Mouse (Mus musculus) forebrain, embryonic 16.5 days (tissue): Measurements from ENCODE around the gene Zmynd19. TPM values are rescaled to one million over a fixed set of nuclear protein-coding genes. Genes with fewer than 3 reads are reported as not detected.

Experiments used
- ATAC-seq: fragments of 200-750 bp; cut with Nextera tagmentation; 2 replicates; pipeline ENCODE4 v1.8.0; 2017; ENCODE audit warnings: mild to moderate bottlenecking, moderate library complexity
- H3K27ac ChIP-seq: fragments of 300-500 bp; sonication (generic); 2 replicates; pipeline ENCODE4 v1.5.1; 2014; ENCODE audit warnings: low read length, control low read depth
- H3K27me3 ChIP-seq: fragments of 300-500 bp; sonication (generic); replicated peaks from 2 replicates; pipeline ENCODE4 v1.6.1; 2014; ENCODE audit warnings: low read length; ENCODE audit not compliant: control insufficient read depth, insufficient read depth
- H3K36me3 ChIP-seq: fragments of 300-500 bp; sonication (generic); 2 replicates; pipeline ENCODE4 v1.6.1; 2014; ENCODE audit not compliant: control insufficient read depth, insufficient read depth
- H3K4me1 ChIP-seq: fragments of 300-500 bp; sonication (generic); replicated peaks from 2 replicates; pipeline ENCODE4 v1.6.1; 2014; ENCODE audit warnings: low read length; ENCODE audit not compliant: control insufficient read depth, insufficient read depth
- H3K4me2 ChIP-seq: fragments of 300-500 bp; sonication (generic); 2 replicates; pipeline ENCODE4 v1.6.1; 2014; ENCODE audit warnings: mild to moderate bottlenecking, low read length, control low read depth
- H3K4me3 ChIP-seq: fragments of 300-500 bp; sonication (generic); replicated peaks from 2 replicates; pipeline ENCODE4 v1.5.1; 2014; ENCODE audit warnings: mild to moderate bottlenecking, low read length, control low read depth
- H3K9ac ChIP-seq: fragments of 300-500 bp; sonication (generic); replicated peaks from 2 replicates; pipeline ENCODE4 v1.6.1; 2014; ENCODE audit warnings: low read depth, low read length, control low read depth
- H3K9me3 ChIP-seq: fragments of 300-500 bp; sonication (generic); 2 replicates; pipeline ENCODE4 v1.6.1; 2016; ENCODE audit warnings: low read length; ENCODE audit not compliant: control insufficient read depth
- WGBS: fragments of 180-500 bp; shearing (Covaris S2); extraction: QIAGEN DNeasy Blood & Tissue Kit; methylation state at CpG from one replicate; pipeline ENCODE4 v1.1.7; 2014; 5-methylcytosine and 5-hydroxymethylcytosine counted together
- polyA plus RNA-seq: library from polyadenylated mRNA; unstranded; fragments of >200 nt; fragmentation: Nextera tagmentation; extraction: Ambion mirVana; gene quantifications from 2 replicates; pipeline ENCODE4 v1.2.1, GENCODE M21; 2015

Gene Zmynd19
- polyA plus RNA-seq = 16.7 and 20.8 TPM in 2 replicates

GRCm38 (mm10) chr2:24949421-24950188, at the start of gene Zmynd19:
Gene Zmynd19, plus strand, starts transcription at chr2:24949792.
- under 1% methylated on average over 103 of the region's 108 CpGs for WGBS
- peak; percentile 98 for ATAC-seq
- H3K4me1 ChIP-seq = peaks cover 17% of the 10 kb centered on the region
- peaks cover 14% of the 10 kb centered on the region; the same call in 1 of the 2 replicates for H3K36me3 ChIP-seq
- no peaks in the 10 kb centered on the region for H3K27me3 ChIP-seq
- H3K4me2 ChIP-seq = peak within 1 kb of the TSS; percentile 98
- peak within 1 kb of the TSS; percentile 92 for H3K9ac ChIP-seq
- peak within 1 kb of the TSS; percentile 97 for H3K4me3 ChIP-seq
- H3K27ac ChIP-seq = peak within 1 kb of the TSS; percentile 73
- no peaks in the 10 kb centered on the region for H3K9me3 ChIP-seq

- H3K4me1 ChIP-seq = peaks cover 28% of the 10 kb centered on the region
- H3K4me2 ChIP-seq = no peak overlapping the region
- no peak overlapping the region for H3K4me3 ChIP-seq
- H3K27me3 ChIP-seq = no peaks in the 10 kb centered on the region
- no peak for ATAC-seq
- no peaks in the 10 kb centered on the region for H3K9me3 ChIP-seq
- 34% methylated on average over 5 of the region's 5 CpGs for WGBS
- H3K36me3 ChIP-seq = no peaks in the 10 kb centered on the region
- H3K9ac ChIP-seq = no peak overlapping the region
- no peak overlapping the region for H3K27ac ChIP-seq
Observed at GRCm38 (mm10) chr2:24901055-24901454, 48.5 kb upstream of the Zmynd19 start.

- Histone ChIP-seq H3K4me3 (no peak overlapping the region), H3K9ac (no peak overlapping the region), H3K27ac (no peak overlapping the region), H3K27me3 (no peaks in the 10 kb centered on the region), H3K36me3 (no peaks in the 10 kb centered on the region), H3K9me3 (no peaks in the 10 kb centered on the region), H3K4me2 (no peak overlapping the region), H3K4me1 (peaks cover 37% of the 10 kb centered on the region)
- ATAC-seq = no peak
- WGBS = 91% methylated on average over 6 of the region's 6 CpGs
Observed at GRCm38 (mm10) chr2:24902999-24903398, 46.6 kb upstream of the Zmynd19 start.

GRCm38 (mm10) chr2:24904823-24905652, 44.6 kb upstream of the Zmynd19 start:
- no peak overlapping the region for H3K9ac ChIP-seq

GRCm38 (mm10) chr2:24905653-24906155, 43.9 kb upstream of the Zmynd19 start:
- WGBS = 10% methylated on average over 2 of the region's 2 CpGs
- Histone ChIP-seq H3K9ac (no peak overlapping the region), H3K4me1 (peaks cover 37% of the 10 kb centered on the region), H3K27me3 (no peaks in the 10 kb centered on the region), H3K4me3 (no peak overlapping the region), H3K36me3 (no peaks in the 10 kb centered on the region), H3K27ac (peak overlapping the region; percentile 84), H3K9me3 (no peaks in the 10 kb centered on the region), H3K4me2 (no peak overlapping the region; the same call in 1 of the 2 replicates)
- peak; percentile 6; the same call in 1 of the 2 replicates for ATAC-seq

More at GRCm38 (mm10) chr2:24904823-24905652, 44.6 kb upstream of the Zmynd19 start:
- no peaks in the 10 kb centered on the region for H3K36me3 ChIP-seq
- no peaks in the 10 kb centered on the region for H3K27me3 ChIP-seq
- H3K27ac ChIP-seq = peak overlapping the region; percentile 84
- WGBS = 46% methylated on average over 11 of the region's 11 CpGs
- no peaks in the 10 kb centered on the region for H3K9me3 ChIP-seq
- no peak overlapping the region for H3K4me3 ChIP-seq
- peak; percentile 77 for ATAC-seq
- peaks cover 37% of the 10 kb centered on the region for H3K4me1 ChIP-seq
- peak overlapping the region; percentile 10; the same call in 1 of the 2 replicates for H3K4me2 ChIP-seq

GRCm38 (mm10) chr2:24910481-24910880, 39.1 kb upstream of the Zmynd19 start:
- Histone ChIP-seq H3K4me3 (no peak overlapping the region), H3K4me1 (peaks cover 15% of the 10 kb centered on the region), H3K9me3 (no peaks in the 10 kb centered on the region), H3K4me2 (no peak overlapping the region), H3K27ac (no peak overlapping the region), H3K36me3 (0 out of 2 replicates have a peak, but pooled peaks cover 3% of the 10 kb centered on the region), H3K9ac (no peak overlapping the region), H3K27me3 (no peaks in the 10 kb centered on the region)
- no peak for ATAC-seq
- WGBS = over 99% methylated on average over 4 of the region's 4 CpGs

- Histone ChIP-seq H3K9ac (no peak overlapping the region), H3K4me3 (no peak overlapping the region), H3K27ac (no peak overlapping the region), H3K27me3 (no peaks in the 10 kb centered on the region), H3K4me2 (no peak overlapping the region), H3K36me3 (0 out of 2 replicates have a peak, but pooled peaks cover 3% of the 10 kb centered on the region), H3K4me1 (peaks cover 2% of the 10 kb centered on the region), H3K9me3 (no peaks in the 10 kb centered on the region)
- ATAC-seq = no peak
- 94% methylated on average over 4 of the region's 4 CpGs for WGBS
Observed at GRCm38 (mm10) chr2:24912189-24912588, 37.4 kb upstream of the Zmynd19 start.

GRCm38 (mm10) chr2:24912589-24912988, 37.0 kb upstream of the Zmynd19 start:
- H3K27ac ChIP-seq = no peak overlapping the region
- no peak overlapping the region for H3K4me2 ChIP-seq
- no peak overlapping the region for H3K4me3 ChIP-seq
- no peak for ATAC-seq
- H3K4me1 ChIP-seq = peaks cover 6% of the 10 kb centered on the region
- no peak overlapping the region for H3K9ac ChIP-seq
- no peaks in the 10 kb centered on the region for H3K9me3 ChIP-seq
- H3K36me3 ChIP-seq = 0 out of 2 replicates have a peak, but pooled peaks cover 3% of the 10 kb centered on the region
- no peaks in the 10 kb centered on the region for H3K27me3 ChIP-seq

- Histone ChIP-seq H3K36me3 (0 out of 2 replicates have a peak, but pooled peaks cover 3% of the 10 kb centered on the region), H3K9me3 (no peaks in the 10 kb centered on the region), H3K4me2 (no peak overlapping the region), H3K9ac (no peak overlapping the region), H3K4me3 (no peak overlapping the region), H3K27me3 (no peaks in the 10 kb centered on the region), H3K27ac (no peak overlapping the region), H3K4me1 (peaks cover 11% of the 10 kb centered on the region)
- WGBS = 88% methylated on average over 3 of the region's 3 CpGs
- no peak for ATAC-seq
Observed at GRCm38 (mm10) chr2:24914762-24915161, 34.8 kb upstream of the Zmynd19 start.
